Mouse (Mus musculus): ENCODE data around the gene S100a7a.
A peak's percentile ranks its signal among the peaks of the same experiment; 100 is the strongest.

DNA sequence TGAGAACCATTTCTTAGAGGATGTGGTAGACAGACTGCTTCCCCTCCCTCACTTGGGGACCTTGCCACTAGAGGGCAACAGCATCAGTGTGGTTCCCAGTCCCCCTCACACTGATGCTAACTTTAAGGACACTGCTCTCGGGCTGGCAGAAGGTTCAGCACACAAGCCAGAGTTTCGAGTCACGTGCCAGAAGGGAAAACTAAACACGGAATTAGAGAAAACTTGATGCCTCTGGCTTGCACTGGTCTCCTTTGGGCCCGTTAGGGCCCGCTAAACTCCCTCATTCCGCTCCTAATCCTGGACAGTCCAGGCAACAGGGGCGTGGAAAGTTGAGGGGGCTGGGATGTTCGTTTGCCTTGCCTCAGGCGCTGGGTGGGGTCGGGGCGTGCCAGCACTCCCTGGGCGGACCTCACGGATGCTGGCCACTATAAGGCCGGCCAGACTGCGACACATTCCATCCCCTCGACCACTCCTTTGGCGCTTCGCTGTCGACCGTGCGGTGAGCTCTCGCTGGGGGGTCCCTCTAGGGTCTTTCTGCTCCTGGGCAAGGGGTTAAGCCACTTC, 41.0 kb upstream of the S100a7a start, which contains the start of gene S100a6:
- TF ChIP-seq CTCF (IDR thresholded peaks at IDR 0.05; ENCODE audit: borderline replicate concordance, control insufficient read depth, extremely low read depth, insufficient read depth, low read length, poor library complexity) (peak; percentile 66; the same call in 1 of the 2 replicates), POLR2A (IDR thresholded peaks at IDR 0.05; ENCODE audit: control insufficient read depth, extremely low read depth, insufficient read depth, low read length, poor library complexity) (no peak)

Data from thymus, adult 2 months (tissue).